28 mouse cellular contexts compared by ENCODE assay signal in genomic region chr6:138070720-138071504, GRCm38 (mm10). TPM values are rescaled to one million over a fixed set of nuclear protein-coding genes. Genes with fewer than 3 reads are reported as not detected.
DNase-seq lines count a peak whose midpoint lies in the region; ATAC-seq and TF ChIP-seq lines count a peak whose summit lies in the region.
"Had no signal": no experiment of that assay in that cellular context is flagged by ENCODE, and none has a peak within 500 bp of the region (broad histone marks: within the 10 kb centered on the region; RNA-seq: fewer than 3 reads in every experiment).

No protein-coding gene starts in this region.

- no peak for TF ChIP-seq CTCF in midbrain, postnatal 0 days (IDR thresholded peaks at IDR 0.05)

- H3K27me3 ChIP-seq in midbrain, embryonic 11.5 days (ENCODE audit: control insufficient read depth, insufficient read depth, low read length) = no peaks in the 10 kb centered on the region
- no peaks in the 10 kb centered on the region for H3K27me3 ChIP-seq in midbrain, postnatal 0 days (ENCODE audit: insufficient read depth, low read length)
- H3K27me3 ChIP-seq: embryonic facial prominence, embryonic 12.5 days; forebrain, embryonic 12.5 days; heart, embryonic 15.5 days; hindbrain, embryonic 15.5 days; Patski had no signal

- H3K4me1 ChIP-seq in midbrain, embryonic 11.5 days (ENCODE audit: control insufficient read depth, insufficient read depth, low read length) = peaks cover 2% of the 10 kb centered on the region; the same call in 1 of the 2 replicates
- no peaks in the 10 kb centered on the region for H3K4me1 ChIP-seq in midbrain, postnatal 0 days (ENCODE audit: insufficient read depth, low read length)
- H3K4me1 ChIP-seq: hindbrain, embryonic 10.5 days; hindbrain, embryonic 15.5 days had no signal

- H3K36me3 ChIP-seq in midbrain, embryonic 11.5 days (ENCODE audit: control insufficient read depth, insufficient read depth, low read length) = no peaks in the 10 kb centered on the region
- H3K36me3 ChIP-seq in midbrain, postnatal 0 days (ENCODE audit: insufficient read depth, low read length) = no peaks in the 10 kb centered on the region
- H3K36me3 ChIP-seq: embryonic facial prominence, embryonic 12.5 days; forebrain, embryonic 12.5 days; heart, embryonic 15.5 days; hindbrain, embryonic 10.5 days; hindbrain, embryonic 15.5 days had no signal

- H3K9ac ChIP-seq in midbrain, embryonic 11.5 days (ENCODE audit: low read length) = no peak overlapping the region
- H3K9ac ChIP-seq in midbrain, postnatal 0 days (replicated peaks; ENCODE audit: low read length, poor library complexity, severe bottlenecking) = no peak overlapping the region
- H3K9ac ChIP-seq: embryonic facial prominence, embryonic 12.5 days; forebrain, embryonic 12.5 days; heart, embryonic 15.5 days; hindbrain, embryonic 15.5 days had no signal

- no peak for DNase-seq in frontal cortex, postnatal 36 days (ENCODE audit: low spot score in 2 of 2)
- DNase-seq in midbrain, embryonic 11.5 days (ENCODE audit: low spot score, missing footprints) = no peak
- DNase-seq in midbrain, postnatal 0 days (ENCODE audit: low spot score) = no peak
- DNase-seq in Muller cell, postnatal 12 days (ENCODE audit: inconsistent ontology term) = peak; percentile 74
- peak; percentile 78 for DNase-seq in retina, embryonic 14.5 days (ENCODE audit: low spot score)
- DNase-seq in layer of hippocampus, adult 11-12 months (ENCODE audit: low spot score) = no peak
- DNase-seq in lung, adult 18-20 months = no peak
- DNase-seq: adrenal gland, postnatal 25 days; cerebellum, adult 11 months; cerebellum, adult 8-10 months; embryo, embryonic 11 days; gastrocnemius, postnatal 10 days; heart, adult 2 months; heart, postnatal 14 days had no signal

- peak; percentile 83 for ATAC-seq in frontal cortex, adult (ENCODE audit: low TSS enrichment)
- ATAC-seq in midbrain, embryonic 11.5 days (ENCODE audit: low FRiP score) = peak; percentile 38; the same call in 1 of the 2 replicates
- ATAC-seq in midbrain, postnatal 0 days (ENCODE audit: low FRiP score) = no peak
- ATAC-seq: activated CD4-positive, CD25-positive, alpha-beta regulatory T cell, adult 4 months; Patski had no signal

- H3K4me2 ChIP-seq in midbrain, embryonic 11.5 days = no peak overlapping the region
- no peak overlapping the region for H3K4me2 ChIP-seq in midbrain, postnatal 0 days (ENCODE audit: low read depth, low read length, poor library complexity, severe bottlenecking)
- H3K4me2 ChIP-seq: embryonic facial prominence, embryonic 12.5 days; forebrain, embryonic 12.5 days; heart, embryonic 11.5 days; heart, embryonic 15.5 days; hindbrain, embryonic 15.5 days had no signal

- 45% methylated on average over 13 of the region's 13 CpGs for WGBS in midbrain, embryonic 11.5 days
- 45% methylated on average over 13 of the region's 13 CpGs for WGBS in midbrain, postnatal 0 days

- H3K4me3 ChIP-seq in midbrain, embryonic 11.5 days (ENCODE audit: low read depth, low read length) = no peak overlapping the region
- no peak overlapping the region for H3K4me3 ChIP-seq in midbrain, postnatal 0 days (ENCODE audit: low read depth, low read length)
- H3K4me3 ChIP-seq: embryonic facial prominence, embryonic 12.5 days; forebrain, embryonic 12.5 days; heart, adult 2 months; heart, embryonic 15.5 days; hindbrain, embryonic 10.5 days; hindbrain, embryonic 15.5 days had no signal

- H3K9me3 ChIP-seq in midbrain, embryonic 11.5 days (ENCODE audit: control insufficient read depth, low read length) = no peaks in the 10 kb centered on the region
- H3K9me3 ChIP-seq in midbrain, postnatal 0 days (ENCODE audit: low read length) = no peaks in the 10 kb centered on the region
- H3K9me3 ChIP-seq: embryonic facial prominence, embryonic 12.5 days; forebrain, embryonic 12.5 days; heart, embryonic 15.5 days; hindbrain, embryonic 10.5 days; hindbrain, embryonic 15.5 days had no signal

- H3K27ac ChIP-seq in midbrain, embryonic 11.5 days (ENCODE audit: low read depth, low read length) = no peak overlapping the region
- H3K27ac ChIP-seq in midbrain, postnatal 0 days (ENCODE audit: low read depth, low read length) = no peak overlapping the region
- H3K27ac ChIP-seq: embryonic facial prominence, embryonic 12.5 days; forebrain, embryonic 12.5 days; heart, adult 2 months; heart, embryonic 15.5 days; hindbrain, embryonic 10.5 days; hindbrain, embryonic 15.5 days had no signal

RNA-seq across cellular contexts. Expression of gene Slc15a5, which starts 8.8 kb away (rescaled TPM):
- not detected in 2 replicates for polyA plus RNA-seq in midbrain, embryonic 11.5 days (2014; fragmentation: Nextera tagmentation; extraction: Ambion mirVana)
- total RNA-seq in midbrain, postnatal 0 days (2014; rRNA removed) = 0.11 and 0.28 TPM in 2 replicates
- 0.11 and 0.96 TPM in 2 replicates for polyA plus RNA-seq in midbrain, postnatal 0 days (2015; fragmentation: Nextera tagmentation; extraction: Ambion mirVana)
- total RNA-seq: common myeloid progenitor, adult 5-6 weeks; gastrocnemius, postnatal 10 days; gastrocnemius, postnatal 4 days; heart, adult 2 months; heart, postnatal 14 days; MEL had no signal
- polyA plus RNA-seq: activated CD4-positive, CD25-positive, alpha-beta regulatory T cell, adult 4 months; brain, embryonic 14.5 days; C2C12; forebrain, embryonic 12.5 days; heart, adult 2 months; hindbrain, embryonic 10.5 days; hindbrain, embryonic 15.5 days; Patski had no signal

Comparison
In these comparisons a context has a peak if more than half of its experiments do, and no peak if none do; other contexts are left out.
1. DNase-seq: peak in Muller cell, postnatal 12 days (single experiment) and retina, embryonic 14.5 days (single experiment); none in frontal cortex, postnatal 36 days (0 of 2), midbrain, embryonic 11.5 days (single experiment), midbrain, postnatal 0 days (single experiment), layer of hippocampus, adult 11-12 months (single experiment) and lung, adult 18-20 months (0 of 2).